Mouse (Mus musculus): ENCODE results near the gene Pkm.

The Pkm gene

DNA sequence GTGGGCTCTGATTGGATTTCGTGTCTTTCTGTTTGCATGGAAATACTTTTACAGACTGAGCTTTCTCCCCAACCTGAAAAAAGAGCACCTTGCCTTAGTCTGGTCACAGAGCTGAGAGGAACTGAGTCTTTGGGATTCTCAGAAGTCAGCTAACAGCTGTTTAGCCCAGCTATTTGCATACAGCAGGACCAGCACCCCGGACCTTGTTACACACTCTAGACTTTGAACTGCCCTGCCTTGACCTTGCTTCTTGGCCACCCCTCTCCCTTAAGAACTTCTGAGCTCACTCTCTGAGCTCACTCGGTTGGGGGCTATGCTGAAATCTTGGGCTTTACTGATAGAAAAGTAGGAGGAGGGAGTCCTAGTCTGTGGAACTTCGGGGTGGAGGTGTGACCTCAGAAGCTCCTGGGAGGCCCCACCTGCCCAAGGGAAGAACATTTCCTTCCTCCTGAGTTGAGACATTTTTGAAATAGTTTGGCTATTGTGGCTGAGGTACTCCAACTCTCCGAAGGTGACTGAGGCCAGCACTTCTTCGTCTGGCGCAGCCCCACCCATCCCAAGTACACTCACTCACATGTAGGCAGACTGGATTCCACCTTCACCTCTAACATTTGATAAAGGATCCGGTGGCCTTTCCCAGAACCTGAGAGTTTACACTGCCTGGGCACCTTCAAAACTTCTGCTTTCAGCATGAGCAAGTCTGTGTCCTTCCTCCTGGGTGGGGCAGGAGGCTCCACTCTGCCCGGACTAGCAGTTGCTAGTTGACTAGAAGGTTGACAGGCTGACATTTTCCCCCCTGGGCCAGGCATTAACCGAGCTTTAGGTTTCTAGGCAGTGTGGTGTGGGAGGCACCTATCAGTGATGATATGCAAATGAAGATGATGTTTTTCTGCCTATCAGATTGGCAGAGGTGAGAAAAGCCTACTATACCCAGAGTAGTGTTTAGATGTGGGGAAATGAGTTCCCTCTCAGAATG is 51.0 kb downstream of the Pkm start:
- DNase-seq (ENCODE audit: low spot score in 2 of 2), result no peak

DNA sequence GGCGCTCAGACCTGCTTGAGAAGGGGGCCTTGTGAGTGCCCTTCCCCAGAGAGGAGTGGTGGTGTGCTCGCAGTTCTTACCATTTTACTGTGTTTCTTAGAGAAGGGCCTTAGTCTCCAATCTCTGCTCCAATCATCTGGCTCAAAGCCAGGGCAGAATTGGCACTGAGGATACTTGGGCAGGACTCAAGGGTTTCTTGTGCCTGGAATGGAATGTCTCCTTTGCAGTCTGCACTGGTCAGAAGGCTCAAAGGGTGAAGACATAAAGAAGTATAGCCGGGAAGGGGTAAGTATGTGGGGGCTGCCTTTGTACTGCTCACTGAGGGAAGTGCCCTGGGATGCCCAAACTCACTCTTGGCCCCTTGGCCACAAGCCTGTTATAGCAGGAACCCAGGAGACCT is 53.1 kb downstream of the Pkm start:
- no peak for DNase-seq (ENCODE audit: low spot score in 2 of 2)

DNA sequence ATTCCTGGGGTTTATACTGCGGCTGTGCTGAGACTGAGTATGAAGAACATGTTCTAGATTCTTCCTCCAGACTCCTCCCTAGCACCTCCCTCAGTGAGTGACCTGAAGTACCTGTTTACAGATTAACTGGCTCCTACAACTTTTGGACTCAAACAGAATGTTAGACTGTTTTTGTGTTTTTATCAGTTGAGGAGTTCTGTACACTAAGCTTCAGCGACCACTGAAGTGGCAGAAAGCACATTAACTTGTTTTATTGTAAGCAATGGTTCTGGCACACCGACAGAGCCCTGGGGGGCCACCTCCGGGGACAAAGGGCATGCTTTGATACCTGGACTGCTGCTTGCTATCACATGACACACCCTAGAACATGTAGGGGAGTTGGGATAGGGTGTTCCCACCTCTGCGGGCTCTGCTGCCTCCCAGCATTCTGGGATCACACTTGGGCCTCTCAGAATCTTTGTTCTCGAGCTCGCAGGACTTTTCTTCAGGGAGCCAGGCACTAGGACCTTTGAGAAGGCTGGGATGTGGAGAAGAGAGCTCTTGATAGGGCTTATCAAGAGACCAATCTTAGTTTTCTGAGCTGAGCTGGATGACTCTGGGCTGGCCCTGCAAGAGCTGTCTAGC is 60.2 kb downstream of the Pkm start:
- DNase-seq (ENCODE audit: low spot score in 2 of 2), result no peak

DNA sequence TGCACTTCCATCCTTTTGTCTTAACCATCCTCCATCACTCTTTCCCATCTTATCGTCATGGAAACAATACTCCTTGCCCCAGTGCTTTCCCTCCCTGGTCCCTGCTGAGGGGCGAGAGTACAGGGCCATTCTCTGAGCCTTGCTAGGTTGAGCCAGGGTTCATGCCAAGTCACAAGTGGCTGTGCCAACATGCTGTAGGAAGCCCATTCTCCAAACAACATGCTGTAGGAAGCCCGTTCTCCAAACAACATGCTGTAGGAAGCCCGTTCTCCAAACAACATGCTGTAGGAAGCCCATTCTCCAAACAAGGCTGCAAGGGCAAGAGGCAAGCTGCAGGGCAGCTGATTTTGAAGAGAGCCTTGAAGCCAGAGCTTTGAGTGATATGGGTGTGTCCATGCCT is 62.1 kb downstream of the Pkm start:
- no peak for DNase-seq (ENCODE audit: low spot score in 2 of 2)

DNA sequence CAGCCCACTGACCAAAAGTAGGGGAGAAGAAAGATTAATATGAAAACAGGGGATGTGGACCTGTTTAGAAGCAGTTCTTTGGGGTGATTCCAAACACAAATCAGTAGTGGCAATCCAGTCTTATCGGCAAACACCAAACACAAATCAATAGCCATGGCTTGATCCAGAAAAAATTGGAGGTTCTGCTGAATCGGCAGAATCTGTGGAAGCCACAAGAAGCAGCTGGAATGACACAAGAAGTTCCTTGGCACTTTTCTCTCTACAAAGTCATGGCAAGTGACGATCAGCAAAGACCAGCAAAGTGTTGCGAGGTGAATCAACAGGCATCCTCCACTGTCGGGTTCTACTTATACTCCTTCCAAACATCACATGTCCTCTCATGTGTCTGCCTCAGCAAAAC is 65.0 kb downstream of the Pkm start:
- no peak for DNase-seq (ENCODE audit: low spot score in 2 of 2)

DNA sequence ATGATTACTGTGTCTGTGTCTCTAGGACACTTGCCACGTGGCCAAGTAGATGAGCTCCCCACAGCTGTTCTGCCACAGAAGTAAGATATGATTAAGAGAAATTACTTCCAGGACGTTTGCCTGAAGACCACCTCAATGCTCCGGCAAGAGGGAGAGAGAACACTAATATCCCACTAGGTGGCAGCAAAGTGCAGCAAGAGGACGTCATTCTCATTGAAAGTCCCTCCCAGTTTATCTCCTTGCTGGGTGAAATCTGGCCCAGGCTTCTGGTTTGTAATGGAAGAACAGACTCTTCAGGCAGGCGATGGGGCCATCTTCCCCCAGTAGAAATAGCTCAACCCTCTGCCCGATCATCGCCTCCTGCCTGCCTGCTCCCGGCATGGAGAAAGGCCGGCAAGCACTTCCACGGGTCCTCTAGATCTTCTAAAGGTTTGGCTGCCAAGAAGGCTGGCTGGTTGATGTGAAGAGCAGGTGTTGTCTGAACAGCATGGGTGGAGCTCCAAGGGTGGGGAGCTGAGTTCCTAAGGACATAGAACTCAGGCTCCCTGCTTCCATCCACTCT is 67.0 kb downstream of the Pkm start:
- DNase-seq (ENCODE audit: low spot score in 2 of 2), result peak; percentile 52 to 86

DNA sequence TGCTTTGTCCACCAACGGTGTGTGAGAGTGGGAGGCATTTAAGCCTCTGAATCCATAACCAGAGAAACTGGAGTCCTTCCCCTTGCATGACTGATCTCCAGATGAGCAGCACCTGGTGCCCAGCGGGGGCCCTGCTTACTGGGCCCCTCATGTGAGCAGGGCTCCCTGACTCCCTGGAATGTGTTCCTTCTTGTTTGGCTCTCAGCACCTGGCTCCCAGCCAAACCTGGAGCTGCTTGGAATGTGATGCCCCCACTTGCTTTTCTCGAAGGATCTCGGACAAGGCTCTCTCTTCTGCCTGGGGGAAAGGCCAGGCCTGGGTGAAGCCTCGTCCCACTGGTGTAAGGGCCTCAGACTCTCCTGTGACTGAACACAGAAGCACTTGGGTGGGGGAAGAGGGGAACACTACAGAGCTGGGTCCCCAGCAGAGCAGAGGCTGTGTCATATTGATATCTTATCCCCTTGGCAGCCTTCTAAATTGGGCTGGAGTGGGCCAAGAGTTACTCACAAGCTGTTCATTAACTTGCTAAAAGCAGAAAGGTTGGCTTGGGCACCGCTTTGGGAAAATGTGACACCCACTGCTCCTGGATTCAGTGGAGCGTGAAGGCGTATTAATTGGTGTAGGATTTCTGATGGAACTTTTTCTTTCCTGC is 67.7 kb downstream of the Pkm start:
- DNase-seq (ENCODE audit: low spot score in 2 of 2), result peak; percentile 46 to 62

DNA sequence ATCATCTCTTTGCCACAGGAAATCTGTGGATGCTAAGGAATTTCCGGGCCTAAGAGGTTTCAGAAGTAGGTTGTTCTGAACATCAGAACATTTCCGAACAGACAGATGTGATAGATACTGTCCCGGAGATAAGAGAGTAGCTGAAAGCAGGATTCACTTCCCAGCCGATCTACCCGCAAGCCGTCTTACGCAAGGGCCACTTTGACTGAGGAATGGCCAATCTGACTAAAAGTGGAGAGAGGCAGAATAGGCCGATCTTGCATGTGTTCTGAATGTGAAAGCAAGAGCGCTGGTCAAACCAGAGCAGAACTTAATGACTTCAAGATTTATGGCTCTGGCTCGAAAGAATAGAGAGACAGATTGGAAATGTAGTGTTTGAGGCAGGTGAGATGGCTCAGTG is 69.3 kb downstream of the Pkm start:
- no peak for DNase-seq (ENCODE audit: low spot score in 2 of 2)

DNA sequence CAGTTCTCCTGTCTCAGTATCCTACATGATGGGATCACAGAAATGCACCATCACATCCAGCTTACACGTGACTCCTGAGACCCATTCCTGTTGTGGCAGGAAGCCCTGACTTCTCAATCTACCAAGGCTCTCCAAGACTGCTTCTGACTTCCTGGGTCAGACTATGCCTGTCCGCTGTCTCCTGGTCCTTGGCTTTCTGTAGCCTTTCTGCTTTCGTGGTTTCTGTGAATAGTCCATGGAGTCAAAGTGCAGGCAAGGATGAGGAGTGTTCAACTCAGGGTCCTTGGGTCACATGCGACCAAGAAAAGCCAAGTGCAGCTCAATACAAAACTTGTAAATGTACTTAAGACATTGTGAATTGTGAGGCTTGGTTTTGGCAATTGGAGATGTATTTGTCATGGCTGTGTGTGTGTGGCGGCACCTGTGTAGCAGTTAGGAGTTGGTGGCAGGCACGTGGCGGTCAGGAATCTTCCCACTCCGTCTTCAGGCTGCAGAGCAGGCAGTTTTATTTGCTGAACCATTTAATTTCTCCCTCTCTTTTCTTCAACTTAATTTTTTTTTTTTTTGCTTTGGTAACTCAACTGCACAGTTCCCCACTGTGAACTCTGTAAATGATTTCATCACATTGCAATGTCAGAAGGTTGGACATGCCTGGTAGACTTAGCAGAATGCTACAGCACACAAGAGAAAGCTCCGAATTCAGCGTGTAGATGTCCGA is 71.6 kb downstream of the Pkm start:
- no peak for DNase-seq (ENCODE audit: low spot score in 2 of 2)
